Mouse (Mus musculus): Measurements from ENCODE around the gene Ctnna3.

The Ctnna3 gene

DNA sequence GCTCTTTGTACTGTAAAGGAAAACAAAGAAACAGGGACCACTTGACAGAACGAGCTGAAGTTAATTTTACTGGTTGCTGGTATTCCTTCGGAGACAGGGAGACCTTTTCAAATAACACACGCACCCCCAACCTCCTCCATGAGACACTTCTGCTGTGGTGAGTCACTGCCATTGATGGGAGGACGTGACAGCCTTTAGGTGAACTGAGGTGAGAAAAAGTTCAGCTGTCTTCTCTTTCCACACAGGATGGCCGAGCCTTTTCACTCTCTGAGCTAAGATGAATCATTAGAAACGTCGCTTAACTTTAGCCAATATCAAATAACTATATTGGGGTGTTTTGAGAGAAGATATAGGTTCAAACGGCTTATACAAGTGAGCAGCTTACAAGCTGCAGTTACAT is 102.5 kb downstream of the Ctnna3 start:
- no peak for DNase-seq

DNA sequence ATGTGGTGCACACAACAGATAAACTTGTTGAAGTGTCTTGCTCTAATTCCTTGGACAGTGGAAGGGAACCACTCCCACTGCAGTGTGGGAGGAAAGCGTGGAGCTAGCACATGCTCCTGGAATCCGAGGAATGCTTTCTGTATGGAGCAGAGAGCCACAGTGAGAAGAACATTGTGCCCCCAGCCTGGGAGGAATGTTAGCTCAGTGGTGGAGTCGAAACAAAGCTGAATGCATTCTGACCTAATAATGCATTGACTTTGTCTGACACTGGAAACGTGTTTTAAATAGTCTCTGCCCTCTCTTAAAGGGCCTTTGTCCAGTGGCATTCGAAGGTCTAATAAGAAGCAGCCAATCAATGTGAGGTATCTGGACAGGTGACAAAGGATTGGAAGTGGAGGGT is 111.9 kb downstream of the Ctnna3 start:
- peak; percentile 5 for DNase-seq

DNA sequence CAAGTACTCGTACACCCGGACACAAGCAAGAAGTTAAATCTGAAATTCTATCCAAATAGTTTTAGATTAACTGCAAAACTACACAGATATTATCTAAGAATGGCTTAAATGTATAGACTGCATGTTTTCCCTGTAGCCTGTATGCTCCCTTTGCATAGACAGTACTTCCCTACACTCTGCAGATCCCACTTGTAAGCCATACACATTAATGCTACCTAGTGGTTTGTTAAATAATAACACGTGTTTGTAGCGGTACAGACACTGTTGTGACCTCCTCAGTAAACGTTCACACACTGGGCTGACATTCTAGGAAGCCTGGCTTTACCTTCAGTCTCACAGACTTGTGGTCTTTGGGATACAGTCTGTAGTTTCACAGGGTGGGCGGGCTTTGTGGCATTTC is 112.6 kb downstream of the Ctnna3 start:
- DNase-seq: no peak

DNA sequence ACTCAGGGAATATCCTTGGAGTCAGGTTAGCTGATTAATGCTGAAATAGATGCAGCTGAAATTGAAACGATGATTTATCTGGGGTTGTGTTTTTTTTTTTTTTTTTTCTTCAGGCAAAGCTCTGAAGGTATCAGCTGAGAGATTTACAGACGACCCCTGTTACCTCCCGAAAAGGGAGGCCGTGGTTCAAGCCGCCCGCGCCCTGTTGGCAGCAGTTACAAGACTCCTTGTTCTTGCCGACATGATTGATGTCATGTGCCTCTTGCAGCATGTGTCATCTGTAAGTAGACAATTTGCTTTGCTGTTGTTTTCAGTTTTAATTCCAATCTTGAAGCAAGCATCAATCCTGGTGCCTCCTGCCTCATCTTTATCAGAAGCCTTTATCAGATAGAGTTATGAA is 136.8 kb downstream of the Ctnna3 start:
- DNase-seq: no peak

DNA sequence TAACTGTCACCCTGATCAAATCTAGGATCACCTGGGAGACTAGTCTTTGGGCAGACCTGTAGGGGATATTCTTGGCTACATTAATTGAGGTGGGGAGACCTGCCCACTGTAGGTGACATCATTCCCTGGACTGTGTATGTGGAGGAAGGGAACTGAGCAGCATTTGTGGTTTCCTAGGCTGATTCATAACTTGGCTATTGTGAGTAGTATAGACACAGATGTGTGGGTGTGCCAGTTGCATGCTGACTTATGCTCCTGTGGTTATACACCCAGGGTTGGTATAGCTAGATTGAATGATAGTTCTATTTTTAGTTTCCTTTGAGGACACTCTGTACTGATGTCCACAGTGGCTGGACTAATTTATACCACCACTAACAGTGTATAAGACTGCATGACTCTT is 141.7 kb downstream of the Ctnna3 start:
- DNase-seq: no peak

DNA sequence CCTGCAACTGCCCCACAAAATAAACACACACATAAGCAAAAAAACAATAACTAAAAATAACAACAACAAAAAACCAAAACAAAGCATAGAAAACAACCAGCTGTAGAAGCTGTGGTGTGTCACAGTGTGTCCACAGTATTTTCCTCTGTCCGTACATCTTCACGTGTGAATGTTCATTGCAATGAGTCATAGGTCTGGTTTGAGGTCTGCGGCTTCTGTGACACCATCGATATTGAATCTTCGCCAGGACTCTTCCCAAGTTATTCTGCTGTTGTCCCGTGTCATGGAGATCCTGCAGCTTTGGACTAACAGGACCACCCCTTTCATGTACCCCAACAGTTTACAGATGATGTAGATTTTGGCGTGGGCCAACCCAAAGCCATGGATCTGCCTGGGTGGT is 143.0 kb downstream of the Ctnna3 start:
- DNase-seq: no peak

DNA sequence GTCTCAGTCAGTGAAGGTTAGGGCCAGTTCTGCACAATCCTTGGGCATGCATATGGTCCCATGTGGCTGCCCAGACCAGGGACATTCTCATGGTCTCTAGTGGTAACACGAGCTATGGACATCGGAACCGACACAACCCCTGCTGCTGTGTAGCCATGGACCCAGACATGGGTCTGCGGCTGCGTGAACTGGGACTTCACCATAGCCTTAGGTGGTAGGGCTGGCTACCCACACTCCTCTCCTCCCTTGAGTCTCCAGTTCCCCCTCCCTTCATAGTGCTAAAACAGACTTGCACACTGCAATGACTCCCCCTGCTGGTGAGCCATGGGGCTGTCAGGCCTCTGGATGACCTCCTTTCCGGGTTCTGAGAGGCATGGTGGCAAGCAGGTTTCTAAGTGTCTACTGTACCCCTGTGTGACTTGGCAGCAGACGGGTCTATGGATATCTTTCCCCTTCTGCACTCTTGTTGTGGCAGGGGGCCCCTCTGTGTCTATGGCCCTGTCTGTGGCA is 144.3 kb downstream of the Ctnna3 start:
- DNase-seq: peak; percentile 2

DNA sequence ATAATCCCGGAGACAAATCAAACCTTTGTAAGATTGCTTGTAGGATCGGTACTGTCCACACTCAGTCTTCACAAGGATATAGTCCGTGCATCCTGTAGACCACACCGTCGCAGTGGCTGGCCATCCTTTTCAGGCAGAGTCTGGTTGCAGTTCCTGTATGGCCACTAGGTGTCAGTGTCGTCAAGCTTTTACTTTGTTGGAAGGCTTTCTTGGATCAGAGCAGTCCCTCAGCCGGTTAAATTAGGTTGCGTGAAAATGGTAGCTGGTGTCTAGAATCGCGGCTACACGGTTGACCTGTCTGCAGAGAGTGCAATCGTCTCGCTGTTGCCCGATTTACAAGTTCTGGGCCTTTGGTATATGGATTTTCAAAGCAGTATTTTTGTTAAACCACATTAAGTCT is 152.7 kb downstream of the Ctnna3 start:
- peak; percentile 76 for DNase-seq

DNA sequence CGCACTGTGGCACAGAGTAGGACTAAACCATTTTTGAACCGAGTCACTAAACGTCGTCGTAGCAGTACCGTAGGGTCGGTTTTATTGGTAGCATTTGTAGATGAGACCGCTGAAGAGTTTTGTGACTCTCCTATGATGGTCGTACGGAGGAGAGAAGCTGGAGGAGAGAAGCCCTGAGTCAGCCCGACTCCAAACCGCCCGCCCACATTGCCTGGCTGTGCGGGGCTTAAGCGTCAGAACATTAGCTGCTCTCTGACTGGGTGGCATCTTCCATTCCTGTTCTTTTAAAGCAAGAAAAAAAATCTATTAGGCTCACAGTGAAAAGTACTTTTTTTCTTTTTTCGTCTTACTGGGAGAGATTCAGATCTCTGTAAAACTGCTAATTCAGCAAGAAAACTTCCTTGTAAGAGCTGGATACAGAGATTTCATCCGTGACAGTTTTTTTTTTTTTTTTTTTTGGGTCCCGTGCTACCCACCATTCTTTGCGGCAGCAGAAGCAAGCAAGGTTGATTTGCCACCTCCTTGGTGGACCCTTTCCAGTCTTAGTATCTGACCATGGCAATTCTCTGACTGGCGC is 154.0 kb downstream of the Ctnna3 start:
- DNase-seq: no peak

DNA sequence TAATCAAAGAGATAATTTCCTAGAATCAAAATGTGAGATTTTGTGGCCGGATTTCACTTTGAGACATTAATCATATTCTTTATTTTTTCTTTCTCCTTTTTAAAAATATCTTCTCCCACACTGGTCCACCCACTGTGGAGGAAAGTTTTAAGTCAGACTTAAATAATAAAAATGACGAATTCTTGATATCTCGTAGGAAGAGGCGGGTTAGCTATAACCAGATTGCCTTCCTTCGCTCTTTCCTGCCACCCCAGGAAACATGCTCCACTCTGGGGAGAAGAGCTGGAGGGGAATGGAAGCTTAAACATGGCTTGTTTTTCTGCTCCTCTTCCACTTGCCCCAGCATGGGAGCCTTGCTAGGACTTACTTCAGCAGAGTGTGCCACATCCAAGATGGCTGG is 169.5 kb downstream of the Ctnna3 start:
- no peak for DNase-seq

DNA sequence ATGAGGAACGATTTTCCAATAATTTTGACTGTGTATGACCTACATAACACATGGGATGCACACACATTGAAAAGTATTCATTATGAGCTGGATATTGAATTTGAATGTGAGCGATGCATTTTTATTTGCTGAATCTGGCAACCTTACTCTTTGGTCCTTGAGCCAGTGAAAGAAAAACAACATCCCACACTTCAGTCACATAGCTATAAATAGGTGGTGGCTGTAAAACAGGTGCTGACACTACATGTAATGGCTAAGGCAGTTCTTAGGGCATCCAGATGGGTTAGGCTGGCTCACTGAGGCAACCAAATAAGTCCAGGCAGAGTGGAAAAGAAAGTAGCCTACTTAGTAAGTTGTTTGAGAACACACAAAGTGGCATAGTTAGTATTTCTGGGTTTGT is 171.3 kb downstream of the Ctnna3 start:
- no peak for DNase-seq

DNA sequence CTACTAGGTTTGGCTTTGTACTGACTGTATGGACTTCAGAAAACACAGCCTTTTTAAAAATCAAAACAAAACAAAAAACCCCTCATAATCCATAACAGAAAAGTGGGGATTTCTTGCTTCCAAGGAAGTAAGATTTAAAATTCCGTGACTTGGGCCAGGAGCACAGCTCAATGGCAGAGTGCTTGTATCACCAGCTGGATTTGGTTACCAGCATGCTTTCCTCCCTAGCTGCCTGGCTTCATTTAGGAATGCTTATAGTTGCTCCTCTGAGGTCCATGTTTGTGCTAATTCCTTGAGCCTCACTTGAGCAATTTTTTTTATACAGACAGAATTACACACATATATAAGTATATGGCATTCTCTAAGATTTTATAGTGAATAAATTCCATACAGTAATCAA is 198.6 kb downstream of the Ctnna3 start:
- no peak for DNase-seq

DNA sequence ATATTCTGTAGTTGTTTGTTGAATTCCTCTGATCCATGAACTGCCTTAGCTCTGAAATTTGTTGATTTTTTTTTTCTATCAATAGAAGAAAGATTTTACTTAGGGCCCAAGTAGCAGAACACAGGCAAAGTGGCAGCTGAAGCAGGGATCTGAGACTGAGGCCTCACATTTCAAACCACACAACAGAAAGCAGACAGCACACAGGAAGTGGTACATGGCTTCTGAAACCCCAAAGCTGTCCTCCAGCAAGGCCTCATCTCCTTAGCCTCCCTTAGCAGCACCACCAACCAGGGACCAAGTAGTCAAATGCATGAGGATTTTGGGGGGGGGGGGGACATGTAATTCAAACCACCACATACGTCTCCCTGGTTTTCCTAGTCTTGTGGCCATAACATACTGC is 204.0 kb downstream of the Ctnna3 start:
- DNase-seq: no peak

DNA sequence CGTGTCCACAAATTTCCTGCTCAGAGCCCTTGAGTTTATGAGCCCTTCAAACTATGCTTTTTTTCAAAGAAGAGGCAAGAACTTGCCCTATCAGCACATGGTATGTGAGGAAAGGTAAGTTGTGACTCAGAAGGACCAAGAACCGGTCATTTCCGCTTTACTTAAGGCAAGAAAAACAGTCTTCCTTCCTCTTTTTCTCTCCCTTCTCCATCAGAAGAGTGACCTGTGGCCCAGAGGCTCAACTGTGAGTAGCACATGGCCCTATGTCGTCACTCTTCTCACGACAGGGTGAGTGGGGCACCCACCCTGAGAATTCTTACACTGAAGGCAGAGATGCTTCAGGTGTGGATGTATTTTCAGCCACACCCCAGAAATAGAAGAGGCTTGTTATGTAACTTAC is 208.1 kb downstream of the Ctnna3 start:
- no peak for DNase-seq

DNA sequence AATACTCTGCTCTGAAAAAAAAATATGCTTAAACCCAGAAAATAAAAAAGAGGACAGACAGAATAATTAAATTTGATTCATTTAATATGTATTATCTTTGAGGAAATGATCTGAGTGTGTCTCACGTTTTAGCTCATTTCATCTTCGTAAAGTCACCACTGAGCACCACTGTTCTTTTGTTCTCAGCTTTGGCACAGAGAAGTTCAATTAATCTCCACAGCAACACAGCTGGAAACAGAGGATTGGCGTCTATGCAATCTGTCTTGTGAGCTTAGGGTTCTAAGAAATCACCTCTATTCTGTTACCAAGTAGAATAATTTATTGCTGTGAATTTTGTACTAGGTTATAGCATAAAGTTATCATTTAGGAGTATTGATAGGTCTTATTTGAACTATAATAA is 217.4 kb downstream of the Ctnna3 start:
- DNase-seq: no peak

DNA sequence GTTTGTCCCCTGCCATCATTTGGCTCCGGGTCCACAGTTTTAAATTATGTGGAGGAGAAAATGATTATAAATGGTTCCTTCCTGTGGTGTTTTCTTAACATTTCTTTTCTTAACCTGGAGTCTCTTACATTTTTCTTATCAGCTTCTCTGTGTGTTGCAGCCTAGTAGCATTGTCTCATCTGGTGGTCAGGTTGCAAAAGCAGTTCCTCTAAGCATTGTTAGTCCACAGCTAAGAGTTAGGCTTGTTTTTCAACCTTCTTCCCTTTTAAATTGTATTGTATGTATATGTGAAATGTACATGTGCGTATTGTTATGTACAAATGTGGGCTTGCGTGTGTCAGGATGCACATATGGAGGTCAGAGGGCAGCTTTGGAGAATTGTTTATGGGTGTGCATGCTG is 220.4 kb downstream of the Ctnna3 start:
- DNase-seq: no peak

DNA sequence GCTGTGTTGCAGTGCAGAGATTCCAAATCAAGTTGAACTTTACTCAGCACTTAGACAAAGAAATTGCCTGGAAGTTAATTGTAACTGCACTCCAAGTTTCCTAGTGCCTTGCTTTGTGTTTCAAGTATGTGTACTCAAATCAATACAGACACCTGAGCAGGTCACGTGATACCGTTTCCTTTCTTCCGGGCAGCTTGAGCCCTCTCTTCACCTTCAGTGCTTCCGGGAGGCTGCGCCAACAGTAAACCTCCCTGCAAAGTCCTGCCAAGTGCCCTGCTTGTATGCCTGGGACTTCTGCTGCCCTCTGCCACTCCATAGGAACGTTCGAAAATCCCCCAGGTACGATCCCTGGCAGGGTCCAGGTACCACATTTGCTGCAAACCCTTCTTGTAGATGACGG is 223.0 kb downstream of the Ctnna3 start:
- no peak for DNase-seq

DNA sequence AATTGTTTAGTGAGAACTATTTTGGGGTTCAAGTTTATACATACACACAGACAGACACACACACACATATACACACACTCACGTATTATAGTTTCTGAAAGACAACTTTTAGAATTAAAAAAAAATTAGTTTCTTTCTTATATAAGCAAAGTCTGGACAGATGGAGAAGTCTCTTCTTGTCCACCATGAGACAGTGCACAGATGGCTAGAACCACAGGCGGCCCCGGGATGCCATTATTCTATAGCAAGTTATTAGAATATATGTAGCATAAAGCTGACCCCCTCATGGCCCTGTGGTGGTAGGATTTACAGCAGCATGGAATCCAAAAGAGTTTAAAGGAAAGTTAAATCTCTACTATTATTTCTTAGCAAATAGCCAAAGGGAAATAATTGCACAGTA is 223.7 kb downstream of the Ctnna3 start:
- DNase-seq: no peak

DNA sequence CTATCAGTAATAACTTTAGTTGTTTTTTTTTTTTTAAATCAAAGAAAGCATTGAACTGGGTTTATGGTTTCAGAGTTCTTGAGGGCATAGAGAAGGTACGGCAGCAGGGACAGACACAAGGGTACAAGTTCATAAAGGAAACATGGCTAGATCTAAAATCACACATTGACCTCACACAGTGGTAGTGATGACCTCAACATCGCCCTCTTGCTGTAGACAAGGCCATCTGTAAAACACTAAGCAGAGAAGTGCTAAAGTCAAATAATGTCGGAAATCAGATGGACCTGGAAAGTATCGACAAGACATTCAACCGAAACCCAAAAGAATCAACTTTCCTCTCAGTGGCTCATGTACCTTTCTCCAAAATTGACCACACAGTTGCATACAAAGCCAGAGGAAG is 224.7 kb downstream of the Ctnna3 start:
- DNase-seq: no peak

DNA sequence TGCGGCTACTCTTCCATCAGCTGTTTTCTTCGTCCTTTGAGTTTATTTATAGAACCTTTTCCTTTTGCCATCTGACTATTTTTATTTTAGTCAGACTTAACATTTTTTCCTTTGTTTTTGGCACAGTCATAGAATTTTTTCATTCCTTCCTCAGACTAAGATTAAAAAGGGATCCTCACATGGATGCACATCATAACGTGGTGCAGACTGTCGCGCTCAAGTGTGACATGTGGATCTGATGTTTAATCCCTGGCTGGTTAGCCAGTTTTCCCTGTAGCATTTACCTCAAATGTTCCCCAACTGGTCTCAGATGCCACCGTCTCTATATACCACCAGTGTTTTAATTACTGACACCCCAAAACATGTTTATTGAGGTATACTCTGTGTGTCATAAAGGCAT is 246.4 kb downstream of the Ctnna3 start:
- no peak for DNase-seq

DNA sequence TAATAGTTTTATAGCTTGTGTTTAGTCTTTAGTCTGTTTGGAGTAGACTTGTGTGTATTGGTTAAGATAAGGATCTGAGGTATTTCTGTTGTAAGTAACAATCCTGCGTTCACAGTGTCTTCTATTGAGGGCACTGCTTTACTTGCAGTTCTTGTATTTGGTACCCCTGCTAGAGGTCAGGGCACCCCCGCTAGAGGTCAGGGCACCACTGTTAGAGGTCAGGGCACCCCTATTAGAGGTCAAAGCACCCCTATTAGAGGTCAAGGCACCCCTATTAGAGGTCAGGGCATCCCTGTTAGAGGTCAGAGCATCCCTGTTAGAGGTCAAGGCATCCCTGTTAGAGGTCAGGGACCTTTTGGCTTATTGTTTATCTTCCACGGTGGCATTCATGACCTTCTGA is 259.3 kb downstream of the Ctnna3 start:
- no peak for DNase-seq

DNA sequence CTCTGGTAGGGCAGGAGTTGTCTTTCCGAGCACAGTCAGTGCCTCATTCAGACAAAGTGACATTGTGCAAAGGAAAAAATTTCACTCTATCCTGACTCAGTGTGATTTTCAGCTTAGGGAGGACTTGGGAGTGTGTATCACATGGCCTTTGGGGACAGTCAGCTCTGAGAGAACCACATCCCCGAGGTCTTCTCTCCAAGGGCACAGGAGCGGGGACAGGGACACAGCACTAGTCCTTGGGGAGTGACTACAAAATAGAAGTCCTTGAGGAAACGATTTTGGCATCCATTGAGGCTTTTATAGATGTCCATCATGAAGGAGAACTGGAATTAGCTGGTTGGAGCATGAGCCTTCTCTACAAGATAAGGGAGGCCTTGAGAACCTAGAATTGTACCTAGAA is 259.8 kb downstream of the Ctnna3 start:
- no peak for DNase-seq

DNA sequence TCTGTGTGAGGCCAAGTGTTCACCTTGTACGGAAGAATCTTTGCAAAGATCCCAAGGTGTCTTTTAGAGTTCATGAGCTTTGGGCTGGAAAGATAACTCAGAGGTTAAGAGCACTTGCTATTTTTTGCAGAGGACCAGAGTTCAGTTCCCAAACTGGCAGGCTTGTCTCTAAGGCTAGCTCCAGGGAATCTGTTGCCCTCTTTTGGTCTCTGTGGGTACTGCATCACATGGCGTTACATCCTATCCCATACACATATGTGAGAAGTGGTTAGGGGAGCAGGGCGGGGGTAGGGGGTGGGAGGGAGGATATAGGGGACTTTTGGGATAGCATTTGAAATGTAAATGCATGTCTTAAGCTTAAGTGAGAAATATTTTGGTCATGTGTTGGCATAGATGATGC is 262.1 kb downstream of the Ctnna3 start:
- peak; percentile 21 for DNase-seq

DNA sequence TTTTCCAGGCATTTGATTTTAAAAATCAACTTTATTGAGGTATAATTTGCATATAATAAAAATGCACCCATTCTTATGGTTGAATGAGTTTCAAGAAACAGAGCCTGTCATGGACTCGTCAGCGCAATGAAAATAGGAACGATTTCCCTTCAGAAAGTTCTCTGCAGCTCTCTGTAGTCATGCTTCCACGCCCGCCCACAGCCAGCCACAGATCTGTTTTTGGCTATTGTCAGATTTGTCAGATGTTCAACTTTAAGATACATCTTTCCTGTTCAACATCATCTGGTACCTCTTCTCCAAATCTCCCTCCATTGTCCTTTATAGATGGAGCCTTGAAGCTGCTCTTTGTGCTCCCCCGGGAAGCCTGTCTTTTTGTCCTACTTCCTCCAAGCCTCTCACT is 280.3 kb downstream of the Ctnna3 start:
- DNase-seq: no peak

DNA sequence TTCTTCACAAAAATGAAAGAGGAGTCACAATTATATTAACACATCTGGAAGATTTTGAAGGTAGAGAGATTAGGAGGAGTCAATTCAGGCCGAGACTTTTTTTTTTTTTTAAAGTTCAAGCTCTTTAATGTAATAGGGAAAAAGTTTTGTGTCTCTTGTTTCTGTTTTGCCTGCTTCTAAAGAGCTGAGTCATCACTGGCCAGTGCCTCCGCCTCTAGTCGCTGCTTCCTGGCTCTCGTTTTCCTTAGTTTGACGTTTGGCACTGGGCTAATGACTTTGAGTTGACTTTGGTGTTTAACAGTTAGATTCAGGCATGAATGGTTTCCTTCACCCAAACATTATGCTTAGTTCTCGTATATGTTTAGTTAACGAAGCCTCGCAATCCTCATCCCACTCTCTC is 282.6 kb downstream of the Ctnna3 start:
- no peak for DNase-seq

DNA sequence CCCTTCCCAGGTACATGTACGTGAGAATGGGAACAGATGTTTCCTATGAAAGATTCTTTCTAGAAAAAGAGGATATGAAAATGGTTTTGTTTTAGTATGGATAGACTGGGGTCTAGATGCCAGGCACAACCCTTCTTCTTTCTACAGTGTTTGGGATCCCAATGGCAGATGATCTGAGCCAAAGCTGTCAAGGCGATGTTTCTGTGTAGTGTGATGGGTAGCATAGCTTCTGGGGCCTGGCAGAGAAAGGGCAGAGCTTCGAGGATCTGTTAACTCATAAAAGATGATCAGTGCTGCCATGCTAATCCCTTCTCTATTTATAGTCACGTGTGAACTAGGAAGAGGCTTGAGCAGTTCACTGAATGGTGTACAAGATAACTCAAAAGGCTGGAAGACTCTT is 284.3 kb downstream of the Ctnna3 start:
- no peak for DNase-seq
